Mouse (Mus musculus) brain, embryonic 14.5 days (tissue): ENCODE data around the gene Fsd1l.

Experiments
- CTCF ChIP-seq: fragments of 200-500 bp; IDR thresholded peaks from 2 replicates; pipeline ENCODE4 v1.5.1; 2012; ENCODE audit warnings: inconsistent platforms, mild to moderate bottlenecking, moderate library complexity, borderline replicate concordance; ENCODE audit not compliant: insufficient read depth, insufficient read length; ENCODE audit errors: extremely low read depth
- POLR2A ChIP-seq: fragments of 200-500 bp; IDR thresholded peaks from 2 replicates; pipeline ENCODE4 v1.6.1; 2012; ENCODE audit warnings: mild to moderate bottlenecking, inconsistent platforms, borderline replicate concordance; ENCODE audit not compliant: poor library complexity, insufficient read depth, insufficient read length, severe bottlenecking; ENCODE audit errors: extremely low read depth

- TF ChIP-seq POLR2A (no peak), CTCF (no peak)
These were observed 43.6 kb upstream of the Fsd1l start for GRCm38 (mm10) chr4:53587676-53588075.
